Mouse (Mus musculus) kidney, adult 2 months (tissue): ENCODE data around the gene Muc13. TPM values are rescaled to one million over a fixed set of nuclear protein-coding genes. Genes with fewer than 3 reads are reported as not detected.

ENCODE experiments used
- DNase-seq: peaks from one replicate; pipeline ENCODE4 v3.0.0; 2021
- H3K27ac ChIP-seq: fragments of 200-500 bp; 2 replicates; pipeline ENCODE4 v1.5.1; 2012; ENCODE audit warnings: low read depth, low read length, control low read depth, inconsistent platforms; ENCODE audit not compliant: insufficient read depth
- H3K27me3 ChIP-seq: fragments of 200-500 bp; replicated peaks from 2 replicates; pipeline ENCODE4 v1.6.1; 2012; ENCODE audit warnings: mild to moderate bottlenecking, moderate library complexity, low read length, inconsistent platforms; ENCODE audit not compliant: control insufficient read depth, insufficient read depth
- H3K36me3 ChIP-seq: fragments of 200-500 bp; 2 replicates; pipeline ENCODE4 v1.6.1; 2012; ENCODE audit warnings: mild to moderate bottlenecking, moderate library complexity, low read length, inconsistent platforms; ENCODE audit not compliant: control insufficient read depth, insufficient read depth
- H3K4me1 ChIP-seq: fragments of 200-500 bp; 2 replicates; pipeline ENCODE4 v1.6.1; 2011; ENCODE audit warnings: low read length; ENCODE audit not compliant: control insufficient read depth, insufficient read depth
- H3K4me3 ChIP-seq: fragments of 200-500 bp; 2 replicates; pipeline ENCODE4 v1.5.1; 2011; ENCODE audit warnings: mild to moderate bottlenecking, low read depth, low read length, control low read depth; ENCODE audit not compliant: insufficient read depth
- CTCF ChIP-seq: fragments of 200-500 bp; conservative IDR thresholded peaks from 2 replicates; pipeline ENCODE4 v1.5.1; 2011; ENCODE audit warnings: low read depth, mild to moderate bottlenecking, control low read depth, low read length, moderate library complexity, mixed read lengths; ENCODE audit not compliant: insufficient read depth, insufficient read length
- POLR2A ChIP-seq: fragments of 200-500 bp; IDR thresholded peaks from one replicate; pipeline ENCODE4 v1.6.1; 2011; ENCODE audit warnings: low read depth, low read length, control low read depth
- whole genome bisulfite sequencing: fragments of 180-500 bp; shearing (Covaris S2); methylation state at CpG from one replicate; pipeline ENCODE4 v1.1.7; 2018; 5-methylcytosine and 5-hydroxymethylcytosine counted together
- polyA plus RNA-seq: library from polyadenylated mRNA; depleted of rRNA; stranded (reverse); fragments of >200 nt; gene quantifications from 2 replicates; pipeline ENCODE4 v1.2.3, GENCODE M21; 2012

Muc13 gene
- polyA plus RNA-seq, 1 experiment: 0.11 TPM

GRCm38 (mm10) chr16:33751152-33751551 lies 42.7 kb upstream of the Muc13 start:
- WGBS: 39% methylated on average over 13 of the region's 13 CpGs
- TF ChIP-seq CTCF: no peak
- no peak for TF ChIP-seq POLR2A
- Histone ChIP-seq H3K27ac (no peak overlapping the region), H3K36me3 (no peaks in the 10 kb centered on the region), H3K27me3 (no peaks in the 10 kb centered on the region), H3K4me3 (no peak overlapping the region), H3K4me1 (no peaks in the 10 kb centered on the region)
- DNase-seq: no peak

DNA sequence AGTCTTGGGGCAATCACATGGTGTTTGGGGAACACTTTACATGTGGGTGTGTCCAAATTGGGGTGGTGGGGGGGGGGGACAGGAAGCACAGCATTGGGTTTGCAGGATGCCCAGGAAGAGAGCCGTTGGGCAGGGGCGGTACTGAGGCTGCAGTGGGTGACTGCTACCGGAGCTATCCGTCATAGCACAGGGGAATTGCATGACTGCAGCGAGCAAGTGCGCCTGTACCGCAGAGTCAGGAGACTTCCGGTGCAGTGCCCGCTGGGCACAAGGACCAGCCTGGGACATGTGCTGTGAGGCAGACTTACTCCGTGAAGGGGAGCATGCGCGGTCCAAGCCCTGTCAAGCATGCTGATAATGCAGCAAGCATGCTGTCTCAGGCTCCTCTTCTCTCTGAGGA lies 42.2 kb upstream of the Muc13 start:
- 63% methylated on average over 12 of the region's 12 CpGs for WGBS
- Histone ChIP-seq H3K27me3 (no peaks in the 10 kb centered on the region), H3K27ac (no peak overlapping the region), H3K36me3 (no peaks in the 10 kb centered on the region), H3K4me3 (no peak overlapping the region), H3K4me1 (no peaks in the 10 kb centered on the region)
- TF ChIP-seq POLR2A (no peak), CTCF (no peak)
- DNase-seq: no peak

- TF ChIP-seq CTCF (no peak), POLR2A (no peak)
- Histone ChIP-seq H3K36me3 (no peaks in the 10 kb centered on the region), H3K27ac (no peak overlapping the region), H3K4me3 (no peak overlapping the region), H3K27me3 (no peaks in the 10 kb centered on the region), H3K4me1 (no peaks in the 10 kb centered on the region)
- WGBS: 57% methylated on average over 8 of the region's 8 CpGs
- DNase-seq: no peak
These were observed 40.8 kb upstream of the Muc13 start for GRCm38 (mm10) chr16:33752904-33753578.

DNA sequence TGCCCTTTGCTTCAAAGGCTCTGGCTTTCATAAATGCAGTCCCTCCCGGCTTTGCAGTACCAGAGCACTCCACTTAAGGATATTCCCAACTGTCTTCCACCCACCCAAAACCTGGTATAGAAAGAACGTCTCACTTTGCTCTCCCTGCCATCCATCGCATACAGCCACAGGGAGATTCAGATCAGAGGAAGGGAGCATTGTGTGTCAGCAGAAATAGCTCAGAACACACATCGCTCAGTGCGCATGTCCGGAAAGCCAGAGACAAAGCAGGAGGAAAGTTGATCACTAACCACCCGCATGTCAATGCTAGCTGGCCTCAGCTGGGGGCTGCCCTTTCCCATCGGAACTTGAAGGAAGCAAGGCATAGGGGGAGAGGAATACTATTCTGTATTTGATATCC lies 38.5 kb upstream of the Muc13 start:
- H3K27ac ChIP-seq: no peak overlapping the region
- no peaks in the 10 kb centered on the region for H3K4me1 ChIP-seq
- H3K4me3 ChIP-seq: no peak overlapping the region
- H3K27me3 ChIP-seq: no peaks in the 10 kb centered on the region
- no peaks in the 10 kb centered on the region for H3K36me3 ChIP-seq
- 65% methylated on average over 8 of the region's 8 CpGs for WGBS
- DNase-seq: peak; percentile 21
- TF ChIP-seq POLR2A: no peak
- TF ChIP-seq CTCF: no peak

GRCm38 (mm10) chr16:33755961-33756360 lies 37.9 kb upstream of the Muc13 start:
- WGBS: 65% methylated on average over 16 of the region's 16 CpGs
- no peak for DNase-seq
- H3K27ac ChIP-seq: no peak overlapping the region
- no peaks in the 10 kb centered on the region for H3K36me3 ChIP-seq
- no peak overlapping the region for H3K4me3 ChIP-seq
- TF ChIP-seq CTCF (no peak), POLR2A (no peak)
- no peaks in the 10 kb centered on the region for H3K4me1 ChIP-seq
- no peaks in the 10 kb centered on the region for H3K27me3 ChIP-seq

DNA sequence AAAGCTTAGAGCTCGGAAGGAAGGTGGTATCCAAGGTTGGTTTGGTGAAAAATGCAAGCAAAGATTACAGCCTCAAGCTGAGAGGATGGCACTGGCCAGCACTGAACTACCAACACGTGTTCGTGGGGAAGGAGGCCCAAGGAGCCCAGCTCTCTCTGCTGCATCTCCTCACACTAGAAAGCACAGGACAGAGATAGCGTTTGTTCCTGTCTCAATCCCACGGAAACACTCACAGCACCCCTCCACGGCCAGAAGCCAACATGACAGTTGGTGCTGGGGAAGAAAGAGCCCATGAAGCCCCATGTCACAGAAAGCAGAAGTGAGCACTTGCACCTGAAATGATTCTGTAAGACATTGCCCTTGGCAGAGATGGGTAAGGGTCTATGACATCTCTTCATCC lies 37.4 kb upstream of the Muc13 start:
- DNase-seq: no peak
- WGBS: 75% methylated on average over 6 of the region's 6 CpGs
- no peak overlapping the region for H3K27ac ChIP-seq

DNA sequence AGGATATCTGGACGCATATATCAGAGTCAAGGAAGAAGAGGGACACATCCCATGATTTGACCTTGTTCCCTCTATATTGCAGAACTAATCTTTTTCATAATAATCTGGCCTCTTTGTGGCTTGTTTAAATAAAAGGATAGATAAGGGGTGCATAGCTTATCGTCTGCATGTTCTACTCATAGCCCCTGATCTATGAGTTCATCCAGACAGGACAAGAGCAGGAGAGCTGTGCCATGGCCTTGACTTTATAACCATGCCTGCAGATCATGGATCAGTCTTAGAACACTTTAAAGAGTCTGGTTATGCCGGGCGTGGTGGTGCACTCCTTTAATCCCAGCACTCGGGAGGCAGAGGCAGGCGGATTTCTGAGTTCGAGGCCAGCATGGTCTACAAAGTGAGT lies 34.6 kb upstream of the Muc13 start:
- WGBS: 96% methylated on average over 7 of the region's 7 CpGs
- no peak overlapping the region for H3K27ac ChIP-seq
- no peaks in the 10 kb centered on the region for H3K36me3 ChIP-seq
- TF ChIP-seq POLR2A: no peak
- TF ChIP-seq CTCF: no peak
- DNase-seq: no peak
- no peaks in the 10 kb centered on the region for H3K27me3 ChIP-seq
- no peak overlapping the region for H3K4me3 ChIP-seq
- no peaks in the 10 kb centered on the region for H3K4me1 ChIP-seq

More for the DNA sequence above, 37.4 kb upstream of the Muc13 start:
- no peaks in the 10 kb centered on the region for H3K27me3 ChIP-seq
- H3K4me3 ChIP-seq: no peak overlapping the region
- H3K4me1 ChIP-seq: no peaks in the 10 kb centered on the region
- TF ChIP-seq POLR2A: no peak
- TF ChIP-seq CTCF: no peak
- H3K36me3 ChIP-seq: no peaks in the 10 kb centered on the region
